Mouse (Mus musculus): ENCODE measurements around the gene Aldh6a1. TPM values are rescaled to one million over a fixed set of nuclear protein-coding genes. Genes with fewer than 3 reads are reported as not detected.
A peak's percentile ranks its signal among the peaks of the same experiment; 100 is the strongest.

The Aldh6a1 gene
- polyA plus RNA-seq, 1 experiment from 2014 or later, result 13.5 TPM

DNA sequence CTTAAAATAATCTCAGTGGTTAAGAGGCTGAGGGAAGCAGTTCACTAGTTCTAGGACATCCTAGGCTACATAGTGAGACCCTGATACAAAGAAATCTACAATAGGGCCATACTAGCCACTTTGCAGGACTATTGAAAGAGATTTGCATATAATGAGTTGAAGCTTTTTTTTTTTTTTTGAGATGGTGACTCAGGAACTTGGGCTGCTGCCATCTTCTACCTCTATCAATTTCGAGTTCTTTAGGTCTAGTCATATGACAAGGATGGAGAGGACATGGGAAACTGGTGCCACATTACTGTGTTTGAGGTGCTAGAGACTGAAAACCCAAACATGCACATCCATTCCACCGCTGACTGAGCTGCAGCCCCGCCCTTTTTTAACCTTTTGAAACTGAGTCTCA, 26.8 kb downstream of the Aldh6a1 start:
- H3K4me3 ChIP-seq (ENCODE audit: low read depth, low read length), result no peak overlapping the region
- no peaks in the 10 kb centered on the region for H3K9me3 ChIP-seq (ENCODE audit: control insufficient read depth)
- H3K9ac ChIP-seq (ENCODE audit: low read depth, low read length), result no peak overlapping the region
- H3K4me1 ChIP-seq (replicated peaks; ENCODE audit: control insufficient read depth, insufficient read depth, low read length), result no peaks in the 10 kb centered on the region
- H3K36me3 ChIP-seq (ENCODE audit: control insufficient read depth, insufficient read depth), result no peaks in the 10 kb centered on the region
- no peak overlapping the region for H3K4me2 ChIP-seq (replicated peaks; ENCODE audit: low read depth)
- WGBS, result 68% methylated on average over 3 of the region's 3 CpGs
- ATAC-seq, result no peak
- no peak overlapping the region for H3K27ac ChIP-seq (ENCODE audit: low read depth, low read length)
- no peak for TF ChIP-seq CTCF (IDR thresholded peaks at IDR 0.05; ENCODE audit: low read depth)
- H3K27me3 ChIP-seq (replicated peaks; ENCODE audit: control insufficient read depth, insufficient read depth, low read length), result no peaks in the 10 kb centered on the region

DNA sequence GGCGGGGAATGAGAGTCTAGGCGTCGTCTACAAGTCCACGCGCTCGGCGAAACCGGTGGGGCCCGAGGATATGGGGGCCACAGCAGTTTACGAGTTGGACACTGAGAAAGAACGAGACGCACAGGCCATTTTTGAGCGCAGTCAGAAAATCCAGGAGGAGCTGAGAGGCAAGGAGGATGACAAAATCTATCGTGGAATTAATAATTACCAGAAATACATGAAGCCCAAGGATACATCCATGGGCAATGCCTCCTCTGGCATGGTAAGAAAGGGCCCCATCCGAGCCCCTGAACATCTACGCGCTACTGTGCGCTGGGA, 33.2 kb downstream of the Aldh6a1 start:
- peak overlapping the region; percentile 70 for H3K4me2 ChIP-seq (replicated peaks; ENCODE audit: low read depth)
- peak overlapping the region; percentile 58 for H3K4me3 ChIP-seq (ENCODE audit: low read depth, low read length)
- H3K9ac ChIP-seq (ENCODE audit: low read depth, low read length), result peak overlapping the region; percentile 62
- H3K4me1 ChIP-seq (replicated peaks; ENCODE audit: control insufficient read depth, insufficient read depth, low read length), result no peaks in the 10 kb centered on the region
- no peak for ATAC-seq
- no peaks in the 10 kb centered on the region for H3K9me3 ChIP-seq (ENCODE audit: control insufficient read depth)
- TF ChIP-seq CTCF (IDR thresholded peaks at IDR 0.05; ENCODE audit: low read depth), result no peak
- no peaks in the 10 kb centered on the region for H3K27me3 ChIP-seq (replicated peaks; ENCODE audit: control insufficient read depth, insufficient read depth, low read length)
- 35% methylated on average over 18 of the region's 18 CpGs for WGBS
- H3K27ac ChIP-seq (ENCODE audit: low read depth, low read length), result no peak overlapping the region; the same call in 1 of the 2 replicates
- H3K36me3 ChIP-seq (ENCODE audit: control insufficient read depth, insufficient read depth), result no peaks in the 10 kb centered on the region

DNA sequence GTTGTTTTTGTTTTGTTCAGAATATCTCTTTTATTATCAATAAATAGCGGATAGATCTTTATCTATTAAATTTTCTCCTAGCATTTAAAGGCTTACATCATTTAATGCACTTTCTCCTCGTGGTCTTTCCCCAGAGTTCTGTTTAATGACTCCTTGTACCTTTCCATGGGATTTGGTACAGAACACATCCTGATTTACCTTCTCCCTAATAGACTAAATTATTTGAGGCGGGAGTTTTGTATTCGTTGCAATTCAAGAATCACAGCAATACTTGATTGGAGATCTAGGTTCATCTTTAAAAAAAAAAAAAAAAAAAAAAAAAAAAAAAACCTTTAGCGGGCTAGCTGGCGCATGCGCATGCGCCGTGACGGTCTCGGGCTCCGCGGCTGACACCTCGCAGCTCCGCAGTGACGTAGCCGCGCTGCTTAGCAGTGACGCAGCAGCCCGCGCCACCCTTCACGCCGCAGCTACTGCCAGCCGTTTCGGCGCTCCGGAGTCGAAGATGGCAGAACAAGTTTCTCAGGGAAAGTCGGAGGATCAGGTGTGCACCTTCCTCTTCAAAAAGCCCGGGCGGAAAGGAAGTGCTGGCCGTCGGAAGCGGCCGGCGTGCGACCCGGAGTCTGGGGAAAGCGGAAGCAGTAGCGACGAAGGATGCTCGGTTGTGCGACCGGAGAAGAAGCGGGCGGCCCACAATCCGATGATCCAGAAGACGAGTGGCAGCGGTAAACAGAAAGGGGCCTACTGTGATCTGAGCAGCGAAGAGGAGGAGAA, 33.8 kb downstream of the Aldh6a1 start, which contains the start of gene Rnf113a2:
TSS of gene Rnf113a2 (plus strand) at position 363 of the 771 bp plus-strand sequence.
- TF ChIP-seq CTCF (IDR thresholded peaks at IDR 0.05; ENCODE audit: low read depth), result no peak
- no peaks in the 10 kb centered on the region for H3K36me3 ChIP-seq (ENCODE audit: control insufficient read depth, insufficient read depth)
- H3K9ac ChIP-seq (ENCODE audit: low read depth, low read length), result peak within 1 kb of the TSS; percentile 62
- peak within 1 kb of the TSS; percentile 70 for H3K4me2 ChIP-seq (replicated peaks; ENCODE audit: low read depth)
- no peaks in the 10 kb centered on the region for H3K9me3 ChIP-seq (ENCODE audit: control insufficient read depth)
- peak within 1 kb of the TSS; percentile 46; the same call in 1 of the 2 replicates for H3K27ac ChIP-seq (ENCODE audit: low read depth, low read length)
- no peaks in the 10 kb centered on the region for H3K27me3 ChIP-seq (replicated peaks; ENCODE audit: control insufficient read depth, insufficient read depth, low read length)
- H3K4me1 ChIP-seq (replicated peaks; ENCODE audit: control insufficient read depth, insufficient read depth, low read length), result no peaks in the 10 kb centered on the region
- 4% methylated on average over 50 of the region's 50 CpGs for whole genome bisulfite sequencing
- peak within 1 kb of the TSS; percentile 58 for H3K4me3 ChIP-seq (ENCODE audit: low read depth, low read length)
- ATAC-seq, result peak; percentile 89

DNA sequence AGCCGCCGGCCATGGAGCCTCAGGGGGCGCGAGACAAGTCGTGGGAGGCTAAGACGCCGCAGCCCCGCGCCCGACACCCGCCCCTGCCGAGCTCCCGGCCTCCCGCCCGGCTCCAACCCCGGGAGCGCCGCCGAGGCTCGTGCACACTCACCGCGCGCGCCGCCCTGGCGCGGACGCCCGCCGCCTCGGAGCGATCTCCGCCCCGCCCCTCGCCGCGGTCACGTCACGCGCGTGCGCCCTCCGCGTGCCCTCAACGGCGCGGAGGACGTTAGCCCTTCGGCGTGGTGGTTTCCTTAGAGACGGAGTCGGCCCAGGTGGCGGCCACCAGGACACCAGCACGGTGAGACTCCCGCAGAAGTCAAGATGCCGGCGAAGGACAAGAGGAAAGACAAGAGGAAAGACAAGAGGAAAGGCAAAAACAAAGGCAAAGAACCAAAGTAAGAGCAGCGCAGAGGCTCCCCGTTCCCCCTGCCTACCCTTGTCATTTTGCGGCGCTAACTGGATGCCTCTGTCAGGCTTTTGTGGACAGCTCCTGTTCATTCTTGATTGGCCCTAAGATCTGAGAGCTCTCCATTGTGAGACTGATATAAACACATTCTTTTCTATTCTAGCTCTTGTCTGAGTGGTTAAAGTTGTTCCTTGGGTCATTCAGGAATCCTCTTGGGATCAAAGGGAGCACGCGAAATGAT, 41.8 kb downstream of the Aldh6a1 start, which contains the start of the genes Entpd5 and Bbof1:
TSS of gene Entpd5 (minus strand) at position 211 of the 689 bp plus-strand sequence.
TSS of gene Bbof1 (plus strand) at position 253 of the 689 bp plus-strand sequence.
- H3K4me1 ChIP-seq (replicated peaks; ENCODE audit: control insufficient read depth, insufficient read depth, low read length), result no peaks in the 10 kb centered on the region
- no peaks in the 10 kb centered on the region for H3K9me3 ChIP-seq (ENCODE audit: control insufficient read depth)
- peak within 1 kb of the TSS; percentile 79 for H3K4me3 ChIP-seq (ENCODE audit: low read depth, low read length)
- no peaks in the 10 kb centered on the region for H3K36me3 ChIP-seq (ENCODE audit: control insufficient read depth, insufficient read depth)
- peak within 1 kb of the TSS; percentile 75 for H3K9ac ChIP-seq (ENCODE audit: low read depth, low read length)
- no peaks in the 10 kb centered on the region for H3K27me3 ChIP-seq (replicated peaks; ENCODE audit: control insufficient read depth, insufficient read depth, low read length)
- peak; percentile 92 for ATAC-seq
- 2% methylated on average over 63 of the region's 63 CpGs for WGBS
- peak within 1 kb of the TSS; percentile 85 for H3K27ac ChIP-seq (ENCODE audit: low read depth, low read length)
- TF ChIP-seq CTCF (IDR thresholded peaks at IDR 0.05; ENCODE audit: low read depth), result no peak; the same call in 1 of the 2 replicates
- H3K4me2 ChIP-seq (replicated peaks; ENCODE audit: low read depth), result peak within 1 kb of the TSS; percentile 95

DNA sequence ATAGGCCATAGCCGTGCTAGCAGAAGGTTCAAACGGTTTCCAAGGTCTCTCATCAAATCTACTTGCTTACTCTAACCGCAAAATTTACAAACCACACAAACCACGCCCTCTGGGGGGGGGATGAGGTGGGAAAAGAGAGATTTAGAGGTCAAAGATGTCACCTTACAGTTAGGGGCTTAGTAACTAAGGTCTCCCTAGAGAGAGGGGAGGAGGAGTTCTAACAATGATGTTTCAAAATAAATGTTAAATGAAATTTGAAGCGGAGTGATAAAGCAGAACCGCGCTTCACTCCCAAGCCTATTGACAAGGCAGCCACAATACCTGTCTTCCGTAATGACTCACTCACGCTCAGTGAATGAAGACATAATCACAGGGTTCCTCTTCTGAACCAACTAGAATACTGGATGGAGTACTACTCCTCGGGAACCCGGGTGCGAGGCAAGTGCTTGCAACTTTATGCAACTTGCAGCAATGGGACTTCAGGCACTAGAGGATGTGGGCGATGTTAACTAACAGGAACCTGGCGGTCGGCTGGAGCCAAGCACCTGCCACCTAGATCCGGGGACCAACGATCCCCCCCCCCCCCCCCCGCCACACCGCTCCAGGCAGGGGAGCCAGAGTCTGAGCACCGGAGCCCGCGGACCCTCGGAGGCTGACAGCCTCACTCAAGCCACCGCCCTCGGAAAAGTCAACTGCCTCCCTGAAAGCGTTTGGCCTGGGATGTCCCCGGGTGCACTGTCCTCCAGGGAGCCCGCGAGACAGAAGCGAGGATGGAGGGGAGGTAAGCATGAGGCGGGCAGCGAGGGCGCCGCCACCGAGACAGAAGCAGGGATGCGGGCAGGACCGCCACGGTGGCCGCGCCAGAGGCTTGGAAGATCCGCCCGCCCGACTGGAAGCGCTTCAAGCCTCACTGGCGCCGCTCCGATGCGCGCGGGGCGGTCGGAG, 42.7 kb downstream of the Aldh6a1 start:
- Histone ChIP-seq H3K9ac (ENCODE audit: low read depth, low read length) (peak overlapping the region; percentile 75), H3K27ac (ENCODE audit: low read depth, low read length) (peak overlapping the region; percentile 85), H3K9me3 (ENCODE audit: control insufficient read depth) (no peaks in the 10 kb centered on the region), H3K4me3 (ENCODE audit: low read depth, low read length) (peak overlapping the region; percentile 79), H3K4me2 (replicated peaks; ENCODE audit: low read depth) (peak overlapping the region; percentile 95), H3K36me3 (ENCODE audit: control insufficient read depth, insufficient read depth) (no peaks in the 10 kb centered on the region), H3K4me1 (replicated peaks; ENCODE audit: control insufficient read depth, insufficient read depth, low read length) (no peaks in the 10 kb centered on the region), H3K27me3 (replicated peaks; ENCODE audit: control insufficient read depth, insufficient read depth, low read length) (no peaks in the 10 kb centered on the region)
- under 1% methylated on average over 52 of the region's 52 CpGs for WGBS
- no peak; the same call in 1 of the 2 replicates for TF ChIP-seq CTCF (IDR thresholded peaks at IDR 0.05; ENCODE audit: low read depth)
- ATAC-seq, result peak; percentile 46

Measured in intestine, postnatal 0 days (tissue).